Mouse (Mus musculus) brain, embryonic 14.5 days (tissue): ENCODE results near the gene C1qc. TPM values are rescaled to one million over a fixed set of nuclear protein-coding genes. Genes with fewer than 3 reads are reported as not detected.

Source experiments
- DNase-seq: peaks from one replicate; pipeline ENCODE4 v3.0.0-alpha.2; 2011; ENCODE audit warnings: low read depth
- CTCF ChIP-seq: fragments of 200-500 bp; IDR thresholded peaks from 2 replicates; pipeline ENCODE4 v1.5.1; 2012; ENCODE audit warnings: inconsistent platforms, mild to moderate bottlenecking, moderate library complexity, borderline replicate concordance; ENCODE audit not compliant: insufficient read depth, insufficient read length; ENCODE audit errors: extremely low read depth
- POLR2A ChIP-seq: fragments of 200-500 bp; IDR thresholded peaks from 2 replicates; pipeline ENCODE4 v1.6.1; 2012; ENCODE audit warnings: mild to moderate bottlenecking, inconsistent platforms, borderline replicate concordance; ENCODE audit not compliant: poor library complexity, insufficient read depth, insufficient read length, severe bottlenecking; ENCODE audit errors: extremely low read depth
- polyA plus RNA-seq: library from polyadenylated mRNA; depleted of rRNA; stranded (reverse); fragments of >200 nt; gene quantifications from 2 replicates; pipeline ENCODE4 v1.2.3, GENCODE M21; 2012

Gene C1qc
- polyA plus RNA-seq, 1 experiment, result 19.5 TPM

GRCm38 (mm10) chr4:136892371-136892770 lies 494 bp downstream of the C1qc start:
- no peak for DNase-seq
- TF ChIP-seq POLR2A (no peak), CTCF (no peak)

DNA sequence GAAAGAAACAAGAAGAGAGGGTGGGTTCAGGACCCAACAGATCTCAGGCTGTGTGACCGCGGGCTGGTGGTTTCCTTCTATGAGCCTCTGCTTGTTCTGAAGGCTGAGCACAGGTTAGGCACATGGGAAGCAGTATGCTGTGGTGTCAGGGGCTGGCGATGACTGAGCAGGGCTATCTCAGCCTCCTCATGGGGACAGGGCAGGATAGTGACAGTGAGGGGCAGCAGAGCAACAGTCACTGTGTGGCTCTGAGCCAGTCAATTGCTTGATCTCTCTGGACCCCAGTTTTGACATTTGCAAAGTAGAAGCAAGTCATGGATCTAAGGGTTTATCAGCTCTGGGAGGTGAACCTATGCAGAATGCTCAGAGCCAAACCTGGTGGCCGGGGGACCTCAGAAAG lies 1.8 kb downstream of the C1qc start:
- TF ChIP-seq POLR2A, result no peak
- no peak for TF ChIP-seq CTCF
- no peak for DNase-seq

GRCm38 (mm10) chr4:136889981-136890380 lies 2.9 kb downstream of the C1qc start:
- DNase-seq, result no peak
- TF ChIP-seq CTCF (no peak), POLR2A (no peak)

DNA sequence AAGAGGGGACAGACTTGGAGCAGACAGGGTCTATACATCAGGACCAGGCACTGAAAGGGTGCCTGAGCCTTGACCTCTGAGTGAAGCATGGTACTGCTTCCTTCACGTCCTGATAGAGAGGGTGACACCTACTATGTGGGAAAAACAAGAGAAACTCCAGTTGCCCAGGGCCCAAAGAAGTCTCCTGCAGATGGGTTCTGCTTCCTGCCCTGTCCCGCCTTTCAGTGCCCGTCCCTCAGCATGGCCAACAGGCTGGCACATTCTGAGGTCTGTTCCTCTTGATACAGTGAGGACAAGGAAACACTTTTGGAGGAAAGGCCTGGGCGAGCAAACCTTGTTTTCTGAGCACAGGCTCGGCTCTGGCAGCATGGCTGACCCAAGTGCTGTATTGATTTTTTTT lies 5.2 kb downstream of the C1qc start:
- TF ChIP-seq POLR2A, result no peak
- no peak for TF ChIP-seq CTCF
- DNase-seq, result no peak

DNA sequence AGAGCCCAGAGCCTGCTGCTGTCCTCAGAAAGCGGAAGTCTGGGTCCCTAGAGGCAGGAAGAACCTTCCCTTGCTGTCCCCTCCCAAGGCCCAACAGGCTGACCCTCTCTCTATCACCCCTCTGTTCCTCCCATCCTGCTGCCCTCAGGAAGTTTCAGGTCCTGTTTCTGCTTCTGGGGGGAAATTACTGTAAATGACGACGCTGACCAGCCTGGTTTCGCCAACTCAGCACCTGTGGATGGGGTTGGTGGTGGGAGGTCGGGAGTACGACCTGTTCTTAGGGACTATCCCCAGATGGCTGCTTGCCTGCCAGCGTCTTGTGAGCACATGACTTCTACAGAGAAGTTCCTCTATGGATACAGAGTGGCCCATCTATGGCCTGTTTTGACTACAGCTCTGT lies 6.8 kb downstream of the C1qc start, which contains the start of gene C1qb:
Gene C1qb (minus strand): TSS at position 87 of the 400 bp plus-strand sequence.
- no peak for DNase-seq

GRCm38 (mm10) chr4:136878601-136879000 lies 14.3 kb downstream of the C1qc start:
- TF ChIP-seq CTCF (peak; percentile 52; the same call in 1 of the 2 replicates), POLR2A (no peak)
- peak; percentile 63 for DNase-seq

More for the DNA sequence above, 6.8 kb downstream of the C1qc start, which contains the start of gene C1qb:
- TF ChIP-seq CTCF (no peak), POLR2A (no peak)

DNA sequence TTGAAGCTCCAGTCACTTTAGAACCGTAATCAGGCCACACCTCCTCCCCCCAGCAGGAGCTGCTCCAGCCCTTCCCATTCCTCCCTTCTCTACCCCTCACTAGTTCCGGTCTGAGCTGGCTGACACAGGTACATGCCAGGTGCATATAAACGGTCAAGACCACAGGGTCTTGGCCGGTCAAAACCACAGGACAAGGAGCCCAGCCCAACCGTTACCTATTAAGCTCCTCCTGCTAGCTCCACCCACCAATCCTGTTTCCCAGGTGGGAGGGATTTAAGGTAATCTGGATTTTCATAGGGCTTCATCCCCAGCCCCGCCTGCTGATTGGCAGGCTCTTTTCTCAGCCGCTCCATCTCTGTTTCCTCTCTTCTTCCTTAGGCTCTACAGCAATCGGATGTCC lies 14.7 kb downstream of the C1qc start:
- TF ChIP-seq CTCF (no peak), POLR2A (no peak)

DNA sequence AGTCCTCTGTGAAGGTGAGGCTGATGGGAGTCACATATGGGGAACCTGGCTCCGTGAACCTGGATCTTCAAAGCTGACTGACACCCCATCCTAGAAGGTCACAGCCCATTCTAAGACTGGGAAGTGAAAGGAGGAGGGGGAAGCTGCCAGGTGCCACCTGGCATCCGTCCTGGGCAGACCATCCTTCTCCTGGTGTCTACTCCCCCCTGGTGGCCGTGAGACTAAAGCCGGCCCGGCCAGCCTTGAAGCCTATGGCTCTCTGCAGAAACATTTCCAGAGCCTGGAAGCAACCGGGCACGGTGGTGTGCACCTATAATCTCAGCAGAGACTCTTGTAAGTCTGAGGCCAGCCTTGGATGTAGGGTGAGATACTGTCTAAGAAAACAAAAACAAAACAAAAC lies 15.9 kb downstream of the C1qc start:
- no peak for TF ChIP-seq POLR2A
- TF ChIP-seq CTCF, result peak; percentile 86
- DNase-seq, result peak; percentile 82

More for the DNA sequence above, 14.7 kb downstream of the C1qc start:
- DNase-seq, result no peak

GRCm38 (mm10) chr4:136875012-136875411 lies 17.9 kb downstream of the C1qc start:
- no peak for DNase-seq
- TF ChIP-seq CTCF (no peak), POLR2A (no peak)

- no peak for DNase-seq
- TF ChIP-seq POLR2A (no peak), CTCF (no peak)
These were observed 24.5 kb downstream of the C1qc start for GRCm38 (mm10) chr4:136868371-136868770.

DNA sequence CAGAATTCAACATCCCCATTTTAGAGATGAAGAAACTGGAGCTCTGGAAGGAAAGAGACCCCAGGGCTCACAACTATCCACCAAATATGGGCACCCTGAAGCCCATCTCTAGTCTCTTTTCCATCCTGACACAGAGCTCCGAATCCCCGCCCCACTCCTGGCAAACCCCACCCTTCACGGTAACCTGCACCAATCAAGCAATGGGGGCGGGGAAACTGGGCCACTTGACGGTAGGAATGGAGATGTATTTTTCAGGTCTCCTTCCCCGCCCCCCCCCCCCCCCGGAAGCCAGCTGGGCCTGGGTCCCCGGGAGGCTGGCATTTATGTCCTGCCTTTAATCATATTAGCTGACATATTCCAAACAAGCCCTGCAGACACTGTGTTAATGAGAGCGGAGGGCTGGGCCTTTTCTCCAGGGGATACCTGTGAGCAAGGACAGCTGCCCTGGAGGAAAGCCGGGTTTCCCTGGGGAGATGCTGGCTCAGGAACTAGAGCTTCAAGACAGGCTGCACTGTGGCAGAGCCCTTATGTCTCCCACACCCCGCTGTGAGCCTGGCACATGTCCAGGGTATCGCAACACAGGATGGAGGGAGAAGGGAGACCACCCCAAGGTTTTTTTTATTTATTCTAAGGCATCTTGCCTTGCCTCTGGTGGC lies 25.0 kb downstream of the C1qc start:
- TF ChIP-seq POLR2A, result no peak
- no peak for TF ChIP-seq CTCF
- peak; percentile 80 for DNase-seq

- no peak for TF ChIP-seq CTCF
- TF ChIP-seq POLR2A, result no peak
- DNase-seq, result no peak
These were observed 27.3 kb downstream of the C1qc start for GRCm38 (mm10) chr4:136865531-136865930.
